Mouse (Mus musculus): Measurements from ENCODE around the gene E130218I03Rik. TPM values are rescaled to one million over a fixed set of nuclear protein-coding genes. Genes with fewer than 3 reads are reported as not detected.

The E130218I03Rik gene
- not detected for total RNA-seq (2021)
- 0.09 TPM in 1 of 2 replicates, not detected in the other for polyA plus RNA-seq (2012; rRNA removed)
- long read RNA-seq = 0 reads

GRCm38 (mm10) chr4:134243516-134244250 lies at the start of gene E130218I03Rik:
E130218I03Rik (plus strand) TSS chr4:134243662.
- no peak for DNase-seq

- DNase-seq = no peak
Observed at GRCm38 (mm10) chr4:134199371-134199770, 44.1 kb upstream of the E130218I03Rik start.

GRCm38 (mm10) chr4:134202904-134203303 lies 40.6 kb upstream of the E130218I03Rik start, which contains the start of gene Gm7534:
Gm7534 (minus strand) TSS chr4:134203004.
- no peak for DNase-seq

GRCm38 (mm10) chr4:134203340-134203896 lies 40.0 kb upstream of the E130218I03Rik start:
- DNase-seq = no peak

GRCm38 (mm10) chr4:134206488-134207053 lies 36.9 kb upstream of the E130218I03Rik start:
- peak; percentile 27 for DNase-seq

DNA sequence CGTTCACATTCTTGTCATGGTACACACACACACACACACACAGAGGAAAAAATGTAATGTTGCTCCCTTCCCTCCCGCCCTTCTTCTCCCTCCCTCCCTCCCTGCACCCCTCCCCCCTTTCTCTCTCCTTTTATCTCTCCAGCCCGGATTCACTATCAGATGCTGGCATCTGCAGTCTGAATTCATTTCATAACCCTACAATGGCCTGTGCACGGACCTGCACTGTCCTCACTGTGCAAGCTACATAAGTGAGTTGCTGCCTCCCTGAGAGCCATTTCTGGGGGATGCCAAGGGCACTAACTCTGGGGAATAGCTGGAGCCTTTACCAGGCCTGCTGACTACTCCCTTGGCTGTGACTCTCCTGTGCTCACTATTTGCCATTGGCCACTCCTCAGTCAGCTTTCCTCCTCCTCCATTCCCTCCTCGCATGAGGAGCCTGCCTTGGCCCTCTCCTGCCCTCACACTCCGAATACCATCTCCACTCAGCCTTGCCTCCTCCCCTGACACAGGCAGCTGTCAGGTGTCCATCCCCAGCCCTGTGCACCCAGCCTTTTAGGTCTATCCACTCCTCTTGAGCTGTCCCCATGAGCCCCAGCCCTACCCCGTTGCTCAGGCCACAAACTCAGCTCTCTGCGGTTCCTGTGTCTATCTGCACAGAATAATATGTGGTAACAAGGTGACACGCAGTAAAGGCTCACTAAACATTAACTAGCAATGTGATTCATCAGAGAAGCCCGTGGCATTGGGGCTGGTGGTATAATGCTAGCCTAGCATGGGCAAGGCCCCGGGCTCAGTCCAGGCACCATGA lies 20.5 kb upstream of the E130218I03Rik start:
- DNase-seq = no peak

- DNase-seq = no peak
Observed at GRCm38 (mm10) chr4:134227194-134227593, 16.3 kb upstream of the E130218I03Rik start, which contains the start of gene Catsper4. Catsper4 (minus strand) TSS chr4:134227383.

DNA sequence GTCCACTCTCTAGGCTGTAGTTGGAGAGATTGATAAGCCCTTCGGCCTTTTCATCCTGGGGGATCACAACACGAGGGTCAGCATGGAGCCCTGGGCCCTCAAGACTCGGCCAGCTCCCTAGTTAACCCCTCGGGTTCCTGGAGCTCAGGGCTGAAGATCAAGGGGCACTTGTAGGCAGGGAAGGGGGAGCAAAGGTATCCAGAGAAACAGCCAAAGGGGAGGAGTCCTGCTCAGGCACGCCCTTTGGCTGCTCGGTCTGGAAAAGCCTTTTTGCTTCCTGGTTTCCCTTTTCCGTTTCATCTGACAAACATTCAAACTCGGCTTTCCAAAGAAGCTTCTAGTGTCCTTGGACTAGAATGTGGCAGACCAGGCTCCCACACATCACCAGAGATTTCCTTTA lies 13.0 kb upstream of the E130218I03Rik start:
- DNase-seq = no peak

DNA sequence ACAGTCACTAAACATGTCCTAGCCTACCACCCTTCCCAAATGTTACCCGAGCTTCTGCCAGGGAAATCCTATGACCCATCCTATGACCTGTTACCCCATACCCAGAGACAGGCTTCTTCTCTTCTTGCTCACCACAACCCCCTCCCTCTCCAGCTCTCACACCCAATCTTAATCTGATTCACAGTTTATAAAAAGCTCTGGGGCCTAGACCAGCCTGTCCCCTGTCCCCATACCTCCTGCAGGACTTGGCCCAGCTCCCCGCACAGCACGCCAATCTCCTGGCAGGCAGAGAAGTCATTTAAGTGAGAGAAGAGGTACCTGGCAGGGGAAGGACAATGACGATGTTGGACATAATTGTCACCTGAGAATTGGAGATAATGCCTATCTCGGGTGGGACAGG lies 8.6 kb upstream of the E130218I03Rik start:
- no peak for DNase-seq

DNA sequence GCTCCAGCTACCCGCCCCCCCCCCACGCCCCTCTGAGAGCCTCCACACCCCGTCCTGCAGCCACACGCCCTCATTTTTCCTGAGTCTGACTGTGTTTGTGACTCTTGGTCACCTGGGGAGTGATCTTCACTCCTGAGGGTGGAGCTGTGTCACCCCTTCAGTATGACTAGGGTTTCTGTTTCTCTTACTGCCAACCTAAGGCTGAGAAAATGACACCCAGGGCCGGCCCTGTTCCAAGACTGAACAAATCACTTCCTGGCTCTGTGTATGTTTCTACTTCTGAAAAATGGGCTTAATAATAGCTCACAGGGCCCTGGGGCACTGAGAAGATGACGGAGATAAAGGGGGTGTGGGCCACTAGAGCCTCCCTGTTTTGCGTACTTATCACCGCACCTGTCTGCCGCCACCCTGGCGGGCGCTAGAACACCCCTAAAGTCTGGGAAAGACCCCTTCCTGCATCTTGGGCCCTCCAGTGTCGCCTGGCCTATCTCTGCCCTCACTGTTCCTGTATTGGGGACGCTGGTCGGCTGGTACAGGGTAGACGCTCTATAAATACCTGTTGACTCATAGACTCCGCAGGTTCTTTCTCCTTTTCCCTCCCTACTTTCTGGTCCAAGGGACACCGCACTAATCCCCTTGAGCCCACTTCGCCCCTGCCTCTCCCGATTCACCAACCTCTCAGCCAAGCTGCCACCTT lies 5.7 kb upstream of the E130218I03Rik start:
- no peak for DNase-seq

DNA sequence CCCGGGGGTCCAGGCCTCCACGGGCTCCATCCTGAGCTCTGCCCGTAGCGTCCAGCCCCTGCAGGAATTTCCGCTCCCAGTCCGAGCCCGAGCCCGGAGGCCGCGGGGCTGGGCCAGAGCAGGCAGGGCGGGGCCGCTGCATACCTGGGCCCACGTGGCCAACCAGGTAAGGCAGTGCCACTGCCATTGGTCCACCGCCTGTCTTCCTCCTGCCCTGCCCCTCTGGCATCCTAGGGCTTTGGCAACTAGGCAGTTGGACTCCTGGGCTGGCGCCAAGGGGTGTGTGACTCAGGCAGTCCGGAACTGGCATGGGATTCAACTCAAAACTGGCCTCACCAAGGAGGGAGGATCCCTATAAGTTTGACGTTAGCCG lies 5.2 kb upstream of the E130218I03Rik start, which contains the start of gene Cnksr1:
Cnksr1 (minus strand) TSS at position 121 of the 373 bp plus-strand sequence.
- peak; percentile 93 for DNase-seq

DNA sequence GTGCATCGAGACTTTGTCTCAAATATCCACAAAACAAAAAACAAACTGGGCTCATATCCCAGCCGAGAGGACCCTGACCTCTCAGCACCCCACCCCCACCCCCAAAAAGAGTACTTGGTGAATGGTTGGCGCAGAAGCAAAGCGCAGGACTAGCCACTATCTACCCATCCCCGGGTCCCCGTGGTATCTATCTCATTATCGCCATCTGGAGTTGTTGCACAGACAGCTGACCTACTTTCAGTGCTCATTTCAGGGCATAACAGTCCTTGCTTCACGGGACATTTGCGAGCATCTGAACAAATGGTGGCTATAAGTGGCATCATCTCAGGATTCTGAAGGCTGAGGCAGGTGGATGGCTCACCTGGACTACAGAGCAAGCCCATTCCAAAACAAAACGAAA lies 4.8 kb upstream of the E130218I03Rik start:
- no peak for DNase-seq

DNA sequence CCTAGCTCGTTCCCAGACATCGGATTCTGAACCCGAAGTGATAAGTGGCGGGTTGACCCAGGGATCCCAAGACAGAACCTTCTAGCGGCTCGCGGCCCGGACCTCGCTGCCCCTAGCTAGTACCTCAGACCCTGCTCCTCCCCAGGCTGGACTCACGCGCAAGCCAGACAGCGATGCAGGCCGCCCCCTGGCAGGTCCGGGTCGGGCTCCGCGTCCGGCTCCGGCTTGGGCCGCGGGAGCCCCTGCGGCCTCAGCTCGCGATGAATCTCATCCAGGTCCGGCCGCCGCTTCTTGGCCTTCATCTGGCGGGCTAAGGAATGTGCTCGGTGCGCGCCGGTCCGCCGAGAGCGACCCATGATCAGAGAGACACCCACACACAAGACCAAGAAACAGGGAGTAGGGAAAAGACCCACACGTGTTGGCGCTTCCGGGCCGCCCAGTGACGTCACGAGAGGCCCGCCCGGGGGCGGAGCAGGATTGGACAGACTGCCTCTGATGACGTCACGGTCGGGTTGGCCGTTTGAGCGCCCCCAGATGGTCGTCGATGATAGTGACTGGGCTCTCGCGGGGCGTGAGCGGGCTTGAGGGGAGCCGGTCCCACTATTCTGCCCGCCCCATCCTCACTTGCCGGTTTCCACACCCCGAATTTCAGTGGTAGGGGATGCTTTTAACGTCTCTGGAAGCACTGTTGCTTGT lies 1.8 kb downstream of the E130218I03Rik start, which contains the start of gene Zfp593:
Zfp593 (minus strand) TSS at position 445 of the 696 bp plus-strand sequence.
- peak; percentile 96 for DNase-seq

DNA sequence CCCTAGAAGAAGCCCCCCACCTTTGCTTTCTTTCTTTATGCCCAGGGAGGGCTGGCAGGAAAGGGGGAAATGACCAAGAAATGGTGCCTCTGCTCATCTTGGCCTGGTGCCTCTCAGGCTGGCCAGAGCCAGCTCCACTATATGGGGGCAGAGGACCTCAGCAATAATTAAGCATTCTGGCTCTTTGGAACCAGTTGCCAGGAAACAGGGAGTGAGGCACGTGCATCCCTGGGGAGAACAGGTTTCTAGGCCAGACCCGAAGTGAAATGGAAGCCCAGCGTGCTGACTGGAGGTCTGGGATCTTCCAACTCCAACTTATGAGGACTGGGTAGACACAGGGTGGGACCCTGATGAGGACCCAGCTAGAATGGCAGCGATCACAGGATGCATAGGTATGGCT lies 2.8 kb downstream of the E130218I03Rik start:
- DNase-seq = no peak

GRCm38 (mm10) chr4:134246719-134247258 lies 3.3 kb downstream of the E130218I03Rik start, which contains the start of gene Gm30191:
Gm30191 (plus strand) TSS chr4:134246935.
- no peak for DNase-seq

- peak; percentile 73 for DNase-seq
Observed at GRCm38 (mm10) chr4:134249651-134250050, 6.2 kb downstream of the E130218I03Rik start.

DNA sequence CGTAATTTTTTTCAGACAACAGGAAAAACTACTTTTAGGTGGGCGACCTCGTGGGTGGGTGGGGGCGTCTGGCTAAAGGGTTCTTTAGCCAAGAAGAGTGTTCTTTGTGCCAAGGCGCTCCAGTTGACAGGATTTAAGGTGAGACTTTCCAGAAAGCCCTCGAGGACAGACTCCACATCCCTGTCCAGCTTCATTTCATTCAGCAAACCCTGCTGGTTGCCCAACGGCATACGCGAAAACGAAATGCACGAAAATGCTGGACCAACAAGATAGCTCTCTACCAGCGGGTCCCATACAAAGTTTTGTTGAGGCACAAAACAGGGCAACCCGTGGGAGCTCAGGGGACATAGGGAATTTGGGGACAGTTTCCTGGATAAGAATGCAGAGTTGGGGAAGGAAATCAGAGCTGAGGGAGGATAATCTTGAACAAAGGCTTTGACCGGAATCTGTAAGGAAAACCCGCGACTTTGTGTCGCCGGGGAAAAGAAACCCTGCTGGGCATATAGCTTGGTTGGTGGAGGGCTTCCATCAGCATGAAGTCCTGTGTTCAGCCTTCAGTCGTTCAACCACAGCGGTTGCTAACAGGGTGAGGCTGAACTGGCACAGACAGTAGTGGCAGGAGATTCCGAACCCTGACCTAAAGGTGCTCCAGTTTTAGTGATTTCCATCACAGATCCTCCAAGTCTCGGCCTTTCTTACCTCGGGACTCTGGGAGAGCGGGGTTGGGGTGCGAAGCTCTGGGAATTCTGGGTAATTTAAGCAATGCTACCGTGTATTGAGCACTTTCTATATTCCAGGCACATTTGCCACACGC lies 6.9 kb downstream of the E130218I03Rik start:
- no peak for DNase-seq

DNA sequence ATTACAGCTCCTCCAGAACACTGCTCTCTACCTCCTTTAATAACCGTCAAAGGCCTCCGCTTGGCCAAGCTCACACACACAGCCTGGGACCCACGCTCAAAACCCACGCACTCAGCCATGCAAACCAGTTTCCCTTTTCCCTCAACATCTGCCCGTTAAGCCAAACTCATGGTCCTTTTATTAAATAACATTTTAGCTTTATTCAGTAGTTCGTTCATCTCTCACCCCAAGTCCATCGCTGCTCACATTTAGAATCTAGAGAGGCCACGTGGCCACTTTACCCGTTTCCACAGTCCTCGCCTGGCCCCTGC lies 7.4 kb downstream of the E130218I03Rik start:
- no peak for DNase-seq

DNA sequence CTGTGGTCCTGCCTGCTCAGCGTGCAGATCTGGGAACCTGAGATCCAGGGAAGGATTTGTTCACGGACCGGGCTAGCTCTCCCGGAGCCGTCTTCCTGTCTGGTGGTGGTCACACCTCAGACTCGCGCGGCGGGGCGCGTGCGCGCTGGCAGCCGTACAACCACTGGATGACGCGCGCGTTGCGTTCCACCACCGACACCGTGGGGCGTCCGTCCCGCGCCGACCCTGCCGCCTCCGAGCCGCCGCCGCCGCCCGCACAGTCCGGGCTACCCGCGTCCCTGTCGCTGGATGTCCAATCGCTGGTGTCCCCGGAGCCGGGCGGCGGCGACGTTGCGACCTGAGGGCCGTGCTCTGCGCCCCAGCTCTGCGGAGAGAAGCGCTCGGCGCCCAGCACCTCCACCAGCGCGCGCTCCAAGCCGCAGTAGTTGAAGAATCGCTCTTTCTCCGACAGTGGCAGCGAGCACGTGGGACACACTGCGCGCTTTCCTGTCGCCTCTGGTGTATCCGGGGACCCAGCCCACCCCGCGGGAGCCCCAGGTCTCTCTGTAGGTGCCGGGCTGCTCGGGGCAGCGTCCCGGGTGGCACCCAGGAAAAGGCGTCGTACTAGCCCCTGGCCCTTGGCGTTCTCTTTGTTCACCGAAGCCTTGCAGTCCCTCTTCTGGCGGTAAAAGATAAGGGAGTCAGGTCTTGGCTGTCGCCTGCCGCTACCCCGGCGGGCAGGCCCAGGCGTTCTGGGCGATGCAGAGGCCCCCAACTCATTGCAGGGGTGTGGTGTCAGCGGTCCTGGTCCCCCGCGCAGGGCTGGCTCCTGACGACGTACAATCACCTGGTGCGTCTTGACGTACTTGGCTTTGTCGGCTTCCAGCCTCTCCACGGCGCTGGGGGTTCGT lies 8.0 kb downstream of the E130218I03Rik start:
- peak; percentile 45 for DNase-seq

All from adrenal gland, adult 2 months (tissue).